Mouse (Mus musculus) left cerebral cortex, postnatal 4 days (tissue): ENCODE measurements around the gene Pkn3. TPM values are rescaled to one million over a fixed set of nuclear protein-coding genes. Genes with fewer than 3 reads are reported as not detected.
"Not testable (repeated sequence)": the region's sequence is repeated elsewhere in the genome, so short reads cannot be mapped to it uniquely, and the experiment has no call there.

Experiments
- DNase-seq: peaks from one replicate; pipeline ENCODE4 v3.0.0-alpha.2; 2022
- intact Hi-C: fragments of 180-260 bp; cut with DNase I; formaldehyde crosslinking; loops from one replicate; pipeline ENCODE4 v1.15.1; 2025
- total RNA-seq, 2 experiments: library from RNA; stranded (reverse); gene quantifications; 2 replicates each; pipeline ENCODE4 v1.2.3; 2021

Gene Pkn3
- total RNA-seq, 2 experiments from 2014 or later = 2.1 to 2.6 TPM

- intact Hi-C loops = no loop called here
- DNase-seq = no peak
Observed at GRCm38 (mm10) chr2:30134378-30134711, 56.9 kb downstream of the Pkn3 start.

DNA sequence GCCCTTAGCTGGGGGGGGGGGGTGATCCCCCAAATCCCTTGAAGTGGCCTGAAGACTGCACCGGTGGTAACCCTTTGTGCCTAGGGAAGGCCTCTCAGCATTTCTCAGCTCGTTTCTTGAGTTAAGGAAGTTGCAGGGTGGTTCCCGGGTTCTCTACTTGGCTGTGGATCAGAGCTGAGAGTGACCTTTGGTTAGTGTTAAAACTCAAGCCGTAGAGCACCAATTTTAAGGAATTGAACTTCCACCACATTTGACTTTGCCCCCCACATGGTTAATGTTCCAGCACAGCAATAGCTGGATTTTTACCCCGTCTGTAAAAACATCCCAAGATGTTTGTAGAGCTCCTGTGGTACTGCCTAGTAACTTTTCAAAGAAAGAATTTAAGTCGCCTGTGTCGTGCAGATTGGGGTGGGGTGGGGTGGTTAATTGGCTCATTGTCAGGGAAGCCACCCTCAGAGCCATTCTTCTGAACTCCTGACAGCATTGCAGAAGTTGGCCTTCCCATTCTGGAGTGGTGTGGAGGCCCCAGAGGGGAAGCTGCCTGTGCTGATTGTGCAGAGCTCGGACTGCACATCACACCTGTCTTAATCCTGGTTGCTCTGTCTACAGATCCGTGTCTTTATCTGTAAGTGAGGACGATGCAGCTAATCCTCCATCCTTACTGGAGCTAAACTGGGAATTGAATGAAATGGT, 57.6 kb downstream of the Pkn3 start:
- DNase-seq = no peak
- intact Hi-C loops = no loop called here

GRCm38 (mm10) chr2:30136458-30136857, 59.0 kb downstream of the Pkn3 start:
- no peak for DNase-seq
- intact Hi-C loops = no loop called here

GRCm38 (mm10) chr2:30140021-30140420, 62.5 kb downstream of the Pkn3 start:
- DNase-seq, intact Hi-C loops: not testable (repeated sequence)

Other genes with a start within 250 kb of the Pkn3 start
- gene Cercam, start 208.5 kb upstream of the Pkn3 start, total RNA-seq = 10 to 100 TPM; 17.5 to 19.0 TPM
- 100 to 1,000 TPM; 119 TPM for gene Odf2, start 188.5 kb upstream of the Pkn3 start, total RNA-seq
- 10 to 100 TPM; 57.2 to 59.2 TPM for gene Gle1, start 142.3 kb upstream of the Pkn3 start, total RNA-seq
- gene Sptan1, start 112.1 kb upstream of the Pkn3 start, total RNA-seq = 100 to 1,000 TPM; 880 to 916 TPM
- gene Wdr34, start 28.8 kb upstream of the Pkn3 start, total RNA-seq = 10 to 100 TPM; 61.4 to 71.8 TPM
- gene Set, start 20.3 kb upstream of the Pkn3 start, total RNA-seq = 100 to 1,000 TPM; 323 to 344 TPM
- 10 to 100 TPM; 14.9 to 15.6 TPM for gene Zdhhc12, start 16.0 kb downstream of the Pkn3 start, total RNA-seq
- 10 to 100 TPM; 80.8 to 88.0 TPM for gene Zer1, start 46.9 kb downstream of the Pkn3 start, total RNA-seq
- 10 to 100 TPM; 84.9 to 87.6 TPM for gene Tbc1d13, start 56.1 kb downstream of the Pkn3 start, total RNA-seq
- gene Endog, start 93.8 kb downstream of the Pkn3 start, total RNA-seq = 10 to 100 TPM; 13.3 to 15.8 TPM
- gene Spout1, start 100.8 kb downstream of the Pkn3 start, total RNA-seq = 10 to 100 TPM; 36.7 to 37.7 TPM
- gene Kyat1, start 128.2 kb downstream of the Pkn3 start, total RNA-seq = 10 to 100 TPM; 12.0 to 12.7 TPM
- gene Lrrc8a, start 160.0 kb downstream of the Pkn3 start, total RNA-seq = 10 to 100 TPM; 50.6 to 55.9 TPM
- gene Gm28035, start 162.9 kb downstream of the Pkn3 start, total RNA-seq = 10 to 100 TPM in 1 of 2 experiments, 1 to 10 TPM in 1; 7.7 to 10.5 TPM
- 10 to 100 TPM; 17.1 to 19.3 TPM for gene Phyhd1, start 188.5 kb downstream of the Pkn3 start, total RNA-seq
- gene Gm28038, start 203.4 kb downstream of the Pkn3 start, total RNA-seq = not detected
- 10 to 100 TPM; 18.7 to 21.6 TPM for gene Dolk, start 208.7 kb downstream of the Pkn3 start, total RNA-seq
- gene Nup188, start 208.7 kb downstream of the Pkn3 start, total RNA-seq = 10 to 100 TPM; 36.6 to 42.0 TPM